Mouse (Mus musculus): ENCODE results near the gene Gas2l1.

DNA sequence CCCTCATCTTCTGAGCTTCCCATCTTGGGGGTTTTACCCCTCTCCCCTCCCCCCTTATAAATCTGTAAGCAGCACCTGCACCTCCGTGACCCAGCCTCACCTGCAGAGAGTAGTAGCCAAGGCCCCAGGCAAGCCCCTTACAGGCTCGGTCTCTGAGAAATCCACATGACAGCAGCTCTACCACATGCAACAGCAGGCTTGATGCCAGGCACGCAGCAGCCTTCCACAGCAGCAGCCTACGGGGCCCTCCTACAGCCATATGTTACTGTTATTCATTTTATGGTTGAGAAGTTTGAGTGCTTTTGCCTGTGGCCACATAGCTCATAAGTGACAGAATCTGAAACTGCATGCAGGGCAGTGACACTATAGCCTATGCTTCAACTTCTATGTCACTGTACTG is 29.7 kb downstream of the Gas2l1 start:
- no peak for TF ChIP-seq CTCF (conservative IDR thresholded peaks at IDR 0.05; ENCODE audit: low read length)
- TF ChIP-seq NANOG (IDR thresholded peaks at IDR 0.05; ENCODE audit: borderline replicate concordance, low read length) = no peak
